Mouse (Mus musculus) liver, adult 2 months (tissue): ENCODE measurements around the gene Dlgap4.

Source experiments
- CTCF ChIP-seq: fragments of 200-500 bp; IDR thresholded peaks from 2 replicates; pipeline ENCODE4 v1.5.1; 2011; ENCODE audit warnings: low read depth, low read length, control low read depth
- POLR2A ChIP-seq: fragments of 200-500 bp; IDR thresholded peaks from 2 replicates; pipeline ENCODE4 v1.6.1; 2011; ENCODE audit warnings: low read length, control low read depth; ENCODE audit not compliant: insufficient read depth; ENCODE audit errors: extremely low read depth

DNA sequence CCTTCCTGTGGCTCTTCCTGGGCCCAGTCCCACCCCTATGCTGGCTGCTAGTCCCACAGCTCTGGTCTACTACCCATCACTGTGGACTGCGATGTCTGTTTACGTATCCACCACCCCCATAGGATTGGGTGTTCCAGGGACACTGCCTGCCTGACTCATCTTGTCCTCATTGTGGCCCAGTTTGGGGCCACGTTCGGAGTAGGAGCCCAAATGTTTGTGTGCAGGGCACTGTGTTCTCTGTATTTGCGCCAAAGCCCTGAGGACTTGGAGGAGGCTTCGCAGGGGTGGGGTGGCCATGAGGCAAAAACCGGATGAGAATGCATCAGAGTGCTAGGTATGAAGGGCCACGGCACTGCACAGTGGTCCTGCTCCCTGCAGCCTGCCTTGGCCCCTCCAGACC is 44.0 kb downstream of the Dlgap4 start:
- TF ChIP-seq CTCF (no peak), POLR2A (no peak)
